Comparison of ENCODE assay signal across 25 mouse cellular contexts in the genomic region with DNA sequence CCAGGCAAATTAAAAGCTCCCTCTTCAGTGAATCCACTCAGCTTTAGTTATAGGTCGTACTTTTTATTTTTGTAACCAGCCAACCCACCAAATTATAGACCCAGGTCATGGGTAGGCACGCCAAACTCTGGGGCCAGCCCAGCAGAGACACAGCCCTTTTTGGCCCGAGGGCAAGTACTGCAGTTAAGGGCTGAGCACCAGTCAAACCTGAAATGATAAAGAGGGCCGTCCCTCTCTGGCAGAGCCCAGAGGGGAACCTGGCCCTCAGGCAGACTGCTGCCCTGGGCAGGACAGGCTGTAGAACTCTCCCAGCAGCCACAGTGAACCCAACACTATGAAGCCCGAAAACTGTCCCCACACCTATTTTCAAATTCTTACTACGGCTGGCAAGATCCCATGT. TPM values are rescaled to one million over a fixed set of nuclear protein-coding genes. Genes with fewer than 3 reads are reported as not detected.
A peak's percentile ranks its signal among the peaks of the same experiment; 100 is the strongest.
DNase-seq lines count a peak whose midpoint lies in the region; ATAC-seq and TF ChIP-seq lines count a peak whose summit lies in the region.
"Had no signal": no experiment of that assay in that cellular context is flagged by ENCODE, and none has a peak within 500 bp of the region (broad histone marks: within the 10 kb centered on the region; RNA-seq: fewer than 3 reads in every experiment).

No protein-coding gene starts in this region.

- no peak for TF ChIP-seq CTCF in lung, adult 2 months (IDR thresholded peaks at IDR 0.05; ENCODE audit: insufficient read depth, low read length)

- peaks cover 37% of the 10 kb centered on the region for H3K4me1 ChIP-seq in embryonic facial prominence, embryonic 13.5 days
- H3K4me1 ChIP-seq in embryonic facial prominence, embryonic 10.5 days, result peaks cover 33% of the 10 kb centered on the region
- H3K4me1 ChIP-seq in heart, embryonic 11.5 days (ENCODE audit: control insufficient read depth, insufficient read depth, low read length), result peaks cover 34% of the 10 kb centered on the region
- H3K4me1 ChIP-seq in embryonic facial prominence, embryonic 15.5 days, result peaks cover 22% of the 10 kb centered on the region
- peaks cover 35% of the 10 kb centered on the region; the same call in 1 of the 2 replicates for H3K4me1 ChIP-seq in limb, embryonic 12.5 days (replicated peaks)
- peaks cover 6% of the 10 kb centered on the region; the same call in 1 of the 2 replicates for H3K4me1 ChIP-seq in lung, adult 2 months (ENCODE audit: control insufficient read depth, insufficient read depth, low read length)
- H3K4me1 ChIP-seq: forebrain, embryonic 15.5 days had no signal

- H3K36me3 ChIP-seq in embryonic facial prominence, embryonic 13.5 days, result no peaks in the 10 kb centered on the region
- H3K36me3 ChIP-seq in embryonic facial prominence, embryonic 10.5 days (replicated peaks), result 0 out of 2 replicates have a peak, but pooled peaks cover 3% of the 10 kb centered on the region
- H3K36me3 ChIP-seq in heart, embryonic 11.5 days (ENCODE audit: control insufficient read depth, insufficient read depth, low read length), result no peaks in the 10 kb centered on the region
- H3K36me3 ChIP-seq in embryonic facial prominence, embryonic 15.5 days, result no peaks in the 10 kb centered on the region
- H3K36me3 ChIP-seq in limb, embryonic 12.5 days, result no peaks in the 10 kb centered on the region
- H3K36me3 ChIP-seq: forebrain, embryonic 10.5 days; forebrain, embryonic 15.5 days; G1E; kidney, embryonic 15.5 days; liver, embryonic 13.5 days; midbrain, embryonic 13.5 days; neural tube, embryonic 13.5 days had no signal

- H3K9ac ChIP-seq in embryonic facial prominence, embryonic 13.5 days, result no peak overlapping the region
- H3K9ac ChIP-seq in heart, embryonic 11.5 days (ENCODE audit: low read depth, low read length), result no peak overlapping the region
- no peak overlapping the region for H3K9ac ChIP-seq in embryonic facial prominence, embryonic 15.5 days
- no peak overlapping the region for H3K9ac ChIP-seq in limb, embryonic 12.5 days (replicated peaks)
- H3K9ac ChIP-seq: forebrain, embryonic 15.5 days; kidney, embryonic 15.5 days; liver, embryonic 13.5 days; midbrain, embryonic 13.5 days; neural tube, embryonic 13.5 days had no signal

- H3K4me3 ChIP-seq in embryonic facial prominence, embryonic 13.5 days, result no peak overlapping the region
- H3K4me3 ChIP-seq in embryonic facial prominence, embryonic 10.5 days, result no peak overlapping the region
- H3K4me3 ChIP-seq in heart, embryonic 11.5 days (ENCODE audit: low read depth, low read length), result no peak overlapping the region
- no peak overlapping the region for H3K4me3 ChIP-seq in embryonic facial prominence, embryonic 15.5 days (replicated peaks)
- H3K4me3 ChIP-seq in limb, embryonic 12.5 days (replicated peaks), result no peak overlapping the region
- no peak overlapping the region for H3K4me3 ChIP-seq in lung, adult 2 months (replicated peaks; ENCODE audit: extremely low read depth, low read depth, low read length)
- H3K4me3 ChIP-seq: forebrain, embryonic 10.5 days; forebrain, embryonic 15.5 days; kidney, embryonic 15.5 days; left cerebral cortex, adult 2 months; liver, embryonic 13.5 days; midbrain, embryonic 13.5 days; neural tube, embryonic 13.5 days had no signal

- 0 out of 2 replicates have a peak overlapping the region, but pooled peaks have one; percentile 18 for H3K27ac ChIP-seq in embryonic facial prominence, embryonic 13.5 days
- no peak overlapping the region; the same call in 1 of the 2 replicates for H3K27ac ChIP-seq in embryonic facial prominence, embryonic 10.5 days (replicated peaks)
- H3K27ac ChIP-seq in heart, embryonic 11.5 days (ENCODE audit: low read depth, low read length), result peak overlapping the region; percentile 37; the same call in 1 of the 2 replicates
- no peak overlapping the region; the same call in 1 of the 2 replicates for H3K27ac ChIP-seq in embryonic facial prominence, embryonic 15.5 days (replicated peaks)
- H3K27ac ChIP-seq in limb, embryonic 12.5 days, result 0 out of 2 replicates have a peak overlapping the region, but pooled peaks have one; percentile 7
- H3K27ac ChIP-seq: forebrain, embryonic 10.5 days; forebrain, embryonic 15.5 days; kidney, embryonic 15.5 days; left cerebral cortex, adult 2 months; liver, embryonic 13.5 days; macrophage; midbrain, embryonic 13.5 days; neural tube, embryonic 13.5 days had no signal

- H3K4me2 ChIP-seq in embryonic facial prominence, embryonic 13.5 days, result no peak overlapping the region
- no peak overlapping the region for H3K4me2 ChIP-seq in heart, embryonic 11.5 days
- no peak overlapping the region for H3K4me2 ChIP-seq in embryonic facial prominence, embryonic 15.5 days (replicated peaks)
- no peak overlapping the region for H3K4me2 ChIP-seq in limb, embryonic 12.5 days
- H3K4me2 ChIP-seq: forebrain, embryonic 15.5 days; kidney, embryonic 15.5 days; liver, embryonic 13.5 days; midbrain, embryonic 13.5 days; neural tube, embryonic 13.5 days had no signal

- WGBS in embryonic facial prominence, embryonic 13.5 days, result 64% methylated on average over 6 of the region's 6 CpGs
- 79% methylated on average over 6 of the region's 6 CpGs for WGBS in embryonic facial prominence, embryonic 10.5 days
- 42% methylated on average over 6 of the region's 6 CpGs for WGBS in heart, embryonic 11.5 days (ENCODE audit: insufficient replicate concordance)
- 51% methylated on average over 6 of the region's 6 CpGs for WGBS in embryonic facial prominence, embryonic 15.5 days
- 71% methylated on average over 6 of the region's 6 CpGs for WGBS in limb, embryonic 12.5 days
- 48% methylated on average over 6 of the region's 6 CpGs for WGBS in lung, adult 2 months

- TF ChIP-seq POLR2A in lung, adult 2 months (IDR thresholded peaks at IDR 0.05; ENCODE audit: borderline replicate concordance, extremely low read depth, low read depth, low read length), result no peak

- H3K27me3 ChIP-seq in embryonic facial prominence, embryonic 13.5 days, result no peaks in the 10 kb centered on the region
- no peaks in the 10 kb centered on the region for H3K27me3 ChIP-seq in embryonic facial prominence, embryonic 10.5 days (replicated peaks; ENCODE audit: low read depth, poor library complexity, severe bottlenecking)
- no peaks in the 10 kb centered on the region for H3K27me3 ChIP-seq in heart, embryonic 11.5 days (ENCODE audit: control insufficient read depth, insufficient read depth, low read length)
- H3K27me3 ChIP-seq in embryonic facial prominence, embryonic 15.5 days, result no peaks in the 10 kb centered on the region
- H3K27me3 ChIP-seq in limb, embryonic 12.5 days, result no peaks in the 10 kb centered on the region
- H3K27me3 ChIP-seq: forebrain, embryonic 15.5 days; kidney, embryonic 15.5 days; liver, embryonic 13.5 days; midbrain, embryonic 13.5 days; neural tube, embryonic 13.5 days had no signal

- H3K9me3 ChIP-seq in embryonic facial prominence, embryonic 13.5 days, result no peaks in the 10 kb centered on the region
- H3K9me3 ChIP-seq in embryonic facial prominence, embryonic 10.5 days, result no peaks in the 10 kb centered on the region
- H3K9me3 ChIP-seq in heart, embryonic 11.5 days (replicated peaks; ENCODE audit: control insufficient read depth, low read length), result no peaks in the 10 kb centered on the region
- H3K9me3 ChIP-seq in embryonic facial prominence, embryonic 15.5 days (replicated peaks), result no peaks in the 10 kb centered on the region
- H3K9me3 ChIP-seq in limb, embryonic 12.5 days, result no peaks in the 10 kb centered on the region
- H3K9me3 ChIP-seq: forebrain, embryonic 10.5 days; forebrain, embryonic 15.5 days; G1E; kidney, embryonic 15.5 days; liver, embryonic 13.5 days; midbrain, embryonic 13.5 days; neural tube, embryonic 13.5 days had no signal

- no peak for DNase-seq in embryonic facial prominence, embryonic 10.5 days (ENCODE audit: low spot score)
- DNase-seq in heart, adult 18-20 months, result no peak
- no peak for DNase-seq in lung, adult 2 months
- DNase-seq: adrenal gland, adult 8-10 months; cerebellum, adult 8-10 months; cerebellum, postnatal 25 days; kidney, adult 18-20 months; liver, embryonic 13.5 days; lung, adult 18-20 months; lung, postnatal 10 days; right cerebral cortex, postnatal 14 days; thymus, postnatal 4 days had no signal

- ATAC-seq in embryonic facial prominence, embryonic 13.5 days (ENCODE audit: insufficient number of reproducible peaks, insufficient read depth, low FRiP score, low TSS enrichment, low read depth), result no peak
- ATAC-seq in heart, embryonic 11.5 days (replicated peaks; ENCODE audit: insufficient number of reproducible peaks, low FRiP score, low TSS enrichment), result no peak
- ATAC-seq in embryonic facial prominence, embryonic 15.5 days (ENCODE audit: insufficient number of reproducible peaks, low FRiP score, low TSS enrichment, low read depth), result peak; percentile 73
- no peak for ATAC-seq in limb, embryonic 12.5 days (ENCODE audit: insufficient number of reproducible peaks, insufficient read depth, low FRiP score, low TSS enrichment, low read depth)
- ATAC-seq: forebrain, embryonic 15.5 days; hindbrain, embryonic 16.5 days; midbrain, embryonic 13.5 days had no signal

RNA-seq across cellular contexts. Expression of gene Fmnl3, which starts 13.8 kb away (rescaled TPM):
- polyA plus RNA-seq in embryonic facial prominence, embryonic 13.5 days (2015; fragmentation: Nextera tagmentation; extraction: Ambion mirVana), result 29.0 and 29.5 TPM in 2 replicates
- polyA plus RNA-seq in embryonic facial prominence, embryonic 10.5 days (2016; fragmentation: Nextera tagmentation; extraction: Ambion mirVana), result 24.4 and 25.6 TPM in 2 replicates
- 11.0 and 11.4 TPM in 2 replicates for polyA plus RNA-seq in heart, embryonic 11.5 days (2014; fragmentation: Nextera tagmentation; extraction: Ambion mirVana)
- 10 to 100 TPM; 13.4 to 14.8 TPM for total RNA-seq in heart, adult 18-20 months (2021)
- polyA plus RNA-seq in embryonic facial prominence, embryonic 15.5 days (2015; fragmentation: Nextera tagmentation; extraction: Ambion mirVana), result 28.3 and 28.9 TPM in 2 replicates
- polyA plus RNA-seq in limb, embryonic 12.5 days (2016; fragmentation: Nextera tagmentation; extraction: Ambion mirVana), result 33.6 and 40.6 TPM in 2 replicates
- polyA plus RNA-seq in lung, adult 2 months (2012; rRNA removed), result 53.4 and 58.9 TPM in 2 replicates

RNA-seq across cellular contexts. Expression of gene Tmbim6, which starts 36.2 kb away (rescaled TPM):
- 266 and 285 TPM in 2 replicates for polyA plus RNA-seq in embryonic facial prominence, embryonic 13.5 days (2015; fragmentation: Nextera tagmentation; extraction: Ambion mirVana)
- polyA plus RNA-seq in embryonic facial prominence, embryonic 10.5 days (2016; fragmentation: Nextera tagmentation; extraction: Ambion mirVana), result 262 and 273 TPM in 2 replicates
- polyA plus RNA-seq in heart, embryonic 11.5 days (2014; fragmentation: Nextera tagmentation; extraction: Ambion mirVana), result 233 and 290 TPM in 2 replicates
- total RNA-seq in heart, adult 18-20 months (2021), result 100 to 1,000 TPM; 225 to 256 TPM
- polyA plus RNA-seq in embryonic facial prominence, embryonic 15.5 days (2015; fragmentation: Nextera tagmentation; extraction: Ambion mirVana), result 338 and 362 TPM in 2 replicates
- 240 and 252 TPM in 2 replicates for polyA plus RNA-seq in limb, embryonic 12.5 days (2016; fragmentation: Nextera tagmentation; extraction: Ambion mirVana)
- polyA plus RNA-seq in lung, adult 2 months (2012; rRNA removed), result 1,026 and 1,059 TPM in 2 replicates

Comparison
In these comparisons a context has a peak if more than half of its experiments do, and no peak if none do; other contexts are left out.
1. H3K27ac ChIP-seq: peak in embryonic facial prominence, embryonic 13.5 days (single experiment), heart, embryonic 11.5 days (single experiment) and limb, embryonic 12.5 days (single experiment); none in embryonic facial prominence, embryonic 10.5 days (single experiment) and embryonic facial prominence, embryonic 15.5 days (single experiment).